In genomic region chr11:17460920-17461279, GRCm38 (mm10) we compare ENCODE assay signal across 8 mouse cellular contexts.
DNase-seq lines count a peak whose midpoint lies in the region; ATAC-seq lines count a peak whose summit lies in the region.

No protein-coding gene starts in this region.

- peaks cover 9% of the 10 kb centered on the region for H3K4me1 ChIP-seq in forebrain, embryonic 16.5 days (replicated peaks; ENCODE audit: control insufficient read depth, insufficient read depth, low read length)

- peak overlapping the region; percentile 37 for H3K4me2 ChIP-seq in forebrain, embryonic 16.5 days (ENCODE audit: low read length)

- H3K27ac ChIP-seq in forebrain, embryonic 16.5 days (ENCODE audit: low read length), result no peak overlapping the region

- H3K9ac ChIP-seq in forebrain, embryonic 16.5 days (replicated peaks; ENCODE audit: low read depth, low read length), result no peak overlapping the region

- 4% methylated on average over 13 of the region's 13 CpGs for WGBS in forebrain, embryonic 16.5 days

- H3K4me3 ChIP-seq in forebrain, embryonic 16.5 days (replicated peaks; ENCODE audit: low read length), result peak overlapping the region; percentile 15

- no peaks in the 10 kb centered on the region for H3K9me3 ChIP-seq in forebrain, embryonic 16.5 days (ENCODE audit: control insufficient read depth, low read length)

- H3K36me3 ChIP-seq in forebrain, embryonic 16.5 days (ENCODE audit: control insufficient read depth, insufficient read depth), result no peaks in the 10 kb centered on the region

- peak; percentile 51 for ATAC-seq in forebrain, embryonic 16.5 days

- H3K27me3 ChIP-seq in forebrain, embryonic 16.5 days (replicated peaks; ENCODE audit: control insufficient read depth, insufficient read depth, low read length), result peaks cover 56% of the 10 kb centered on the region

- DNase-seq in cerebellum, postnatal 14 days, result peak; percentile 5 to 25
- DNase-seq in cerebellum, adult 9-11 months, result no peak
- peak; percentile 41 for DNase-seq in kidney, postnatal 14 days
- DNase-seq in mesoderm, embryonic 11.5 days (ENCODE audit: low read depth, low spot score), result peak; percentile 57
- no peak for DNase-seq in spleen, postnatal 36 days (ENCODE audit: low spot score in 2 of 2)
- no peak for DNase-seq in thymus, adult 18-20 months
- no peak for DNase-seq in gastrocnemius, adult 8-10 months (ENCODE audit: low spot score in 2 of 2)

Comparison
In these comparisons a context has a peak if more than half of its experiments do, and no peak if none do; other contexts are left out.
1. DNase-seq: peak in cerebellum, postnatal 14 days (2 of 2), kidney, postnatal 14 days (single experiment) and mesoderm, embryonic 11.5 days (single experiment); none in cerebellum, adult 9-11 months (single experiment), spleen, postnatal 36 days (0 of 2), thymus, adult 18-20 months (0 of 2) and gastrocnemius, adult 8-10 months (0 of 2).